Mouse (Mus musculus) c-Kit-positive CD71-negative TER-119-negative erythroid progenitor cells, embryonic 14.5 days (primary cell): ENCODE measurements around the gene Tdrd3.

Source experiments
- DNase-seq: peaks from one replicate; pipeline ENCODE4 v3.0.0-alpha.2; 2013; ENCODE audit warnings: low read depth

The Tdrd3 gene

GRCm38 (mm10) chr14:87451645-87452443, 35.4 kb downstream of the Tdrd3 start:
- peak; percentile 72 for DNase-seq

DNA sequence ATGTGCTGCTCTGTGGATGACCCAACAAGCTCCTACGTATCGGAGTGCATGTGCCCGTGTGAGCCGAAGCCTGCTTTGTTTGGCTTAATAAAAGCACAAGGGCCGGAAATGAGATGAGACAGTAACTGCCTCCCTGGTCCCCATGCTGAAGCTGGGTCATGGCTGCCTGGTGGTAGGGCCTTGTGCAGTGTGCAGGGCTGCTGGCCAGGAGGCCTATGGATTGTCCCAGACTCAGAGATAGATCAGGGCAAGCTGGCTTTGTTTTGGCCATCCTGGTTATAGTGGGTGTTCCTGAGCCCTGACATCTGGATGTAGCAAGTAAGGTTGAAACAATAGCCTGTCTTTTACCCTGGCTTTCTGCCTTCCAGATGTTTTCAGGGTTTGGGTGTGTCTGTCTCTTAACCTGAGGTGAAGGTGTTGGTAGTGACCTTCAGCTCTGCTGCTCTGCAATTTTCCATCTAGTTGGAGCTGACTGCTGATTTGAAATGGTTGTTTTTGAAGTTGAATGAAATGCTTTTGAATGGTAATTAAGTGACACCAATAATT, 39.3 kb downstream of the Tdrd3 start:
- DNase-seq: no peak

GRCm38 (mm10) chr14:87459777-87460176, 43.3 kb downstream of the Tdrd3 start:
- DNase-seq: no peak

DNA sequence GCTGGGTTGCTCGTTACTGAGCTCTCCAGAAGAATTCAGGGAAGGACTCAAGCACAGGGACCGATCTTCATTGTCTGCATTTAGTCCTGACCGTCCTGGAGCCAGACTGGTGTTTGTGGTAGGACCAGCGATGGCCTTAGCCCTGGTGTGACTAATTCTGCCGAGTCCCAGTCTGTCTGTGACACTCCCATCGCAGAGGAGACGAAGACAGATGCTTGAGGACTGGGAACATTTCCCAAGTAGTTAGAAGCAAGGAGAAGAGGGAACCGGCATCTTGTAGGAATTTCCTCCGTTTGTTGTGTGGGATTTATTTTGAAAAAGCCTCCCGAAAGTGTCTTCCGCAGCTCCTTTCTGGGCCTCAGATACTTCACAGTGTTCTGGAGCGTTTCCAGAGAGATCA, 45.1 kb downstream of the Tdrd3 start:
- DNase-seq: no peak

DNA sequence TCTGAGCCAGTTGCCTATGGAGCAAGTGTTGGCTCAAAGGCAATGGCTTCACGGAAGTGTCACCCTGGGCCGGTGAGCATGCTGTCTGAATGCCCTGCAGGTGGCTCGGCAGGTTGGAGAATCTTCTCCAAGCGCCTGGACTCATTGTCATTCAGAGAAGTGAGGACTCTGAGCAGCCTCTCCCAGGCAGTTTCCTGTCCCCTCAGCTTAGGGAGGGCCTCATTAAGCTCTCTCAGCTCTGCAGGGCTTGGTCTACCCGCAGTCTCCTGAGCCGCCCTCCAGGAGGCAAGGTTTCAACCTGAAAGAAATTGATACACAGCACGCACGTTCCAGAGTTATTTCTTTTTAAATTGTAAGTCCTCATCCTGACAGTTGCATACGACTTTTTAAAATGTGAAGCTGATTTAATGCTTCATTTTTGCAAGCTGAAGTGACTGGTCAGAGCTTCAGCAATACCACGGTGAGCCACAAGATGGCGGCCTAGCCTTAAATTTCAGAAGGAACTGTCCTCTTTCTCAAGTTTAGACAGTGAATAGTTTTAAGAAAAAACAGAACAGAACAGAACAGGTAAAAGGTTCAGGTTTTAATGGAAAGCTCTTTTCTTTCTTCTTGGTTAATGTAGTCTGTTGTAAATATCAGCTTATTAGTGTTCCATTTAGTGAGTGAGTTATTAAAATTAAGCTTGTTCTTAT, 47.7 kb downstream of the Tdrd3 start:
- DNase-seq: peak; percentile 46

GRCm38 (mm10) chr14:87464655-87465054, 48.2 kb downstream of the Tdrd3 start:
- DNase-seq: no peak

DNA sequence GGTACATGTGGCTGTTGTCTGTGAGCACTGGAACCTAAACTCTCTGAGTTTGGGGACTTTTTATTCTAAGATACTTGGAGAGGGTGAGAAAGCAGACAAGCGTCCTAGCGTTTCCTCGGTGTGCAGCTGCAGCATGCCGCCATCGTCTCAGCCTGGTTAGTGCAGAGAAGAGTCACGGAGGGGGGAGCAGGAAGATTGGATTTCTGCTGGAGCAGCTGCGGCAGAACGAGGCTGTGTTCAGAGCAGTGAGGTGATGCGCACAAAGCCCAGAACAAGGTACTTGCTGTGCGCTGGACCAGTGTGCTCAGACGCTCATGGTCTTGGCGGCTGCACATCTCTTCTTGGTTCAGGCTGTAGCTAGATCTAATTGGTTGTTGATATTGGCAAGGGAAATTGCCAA, 51.1 kb downstream of the Tdrd3 start:
- no peak for DNase-seq

DNA sequence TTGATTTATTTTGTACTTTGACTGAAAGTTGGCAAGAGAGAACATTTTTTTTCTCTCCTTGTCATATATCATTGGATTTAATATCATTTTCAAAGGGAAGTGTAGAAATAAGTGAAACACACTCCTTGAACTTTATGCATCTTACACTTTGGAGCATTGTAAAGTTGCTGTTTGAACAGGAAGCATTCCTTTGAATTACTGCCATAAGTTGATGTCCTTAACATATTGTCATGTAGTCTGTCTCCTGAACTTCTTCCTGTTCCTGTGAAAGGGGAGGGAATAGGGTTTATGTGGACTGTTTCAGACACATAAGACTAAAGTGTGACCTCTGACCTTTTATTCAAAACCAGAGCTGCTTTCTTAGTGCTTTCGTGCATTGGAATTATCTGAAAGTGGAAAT, 55.1 kb downstream of the Tdrd3 start:
- DNase-seq: no peak

DNA sequence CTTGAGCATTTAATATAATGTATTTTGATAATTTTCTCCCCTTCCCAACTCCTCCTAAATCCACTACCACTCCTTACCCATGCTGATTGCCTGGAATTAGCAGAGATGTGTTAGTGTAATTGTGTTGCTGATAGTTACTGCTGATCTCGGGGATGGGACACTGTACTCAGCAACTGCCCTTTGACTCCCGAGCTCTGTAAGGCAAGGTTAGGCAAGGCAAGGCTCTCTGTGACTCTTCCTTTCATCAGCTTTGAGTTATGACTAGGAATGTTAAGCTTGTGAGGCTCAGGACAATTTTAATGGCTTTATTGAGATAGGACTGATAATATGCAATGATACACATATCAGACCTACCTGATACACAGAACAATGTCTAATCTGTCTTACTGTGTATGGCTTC, 56.3 kb downstream of the Tdrd3 start:
- no peak for DNase-seq

- no peak for DNase-seq
Measured at GRCm38 (mm10) chr14:87475721-87476359, 59.4 kb downstream of the Tdrd3 start.

- no peak for DNase-seq
Measured at GRCm38 (mm10) chr14:87478339-87478951, 62.0 kb downstream of the Tdrd3 start.

DNA sequence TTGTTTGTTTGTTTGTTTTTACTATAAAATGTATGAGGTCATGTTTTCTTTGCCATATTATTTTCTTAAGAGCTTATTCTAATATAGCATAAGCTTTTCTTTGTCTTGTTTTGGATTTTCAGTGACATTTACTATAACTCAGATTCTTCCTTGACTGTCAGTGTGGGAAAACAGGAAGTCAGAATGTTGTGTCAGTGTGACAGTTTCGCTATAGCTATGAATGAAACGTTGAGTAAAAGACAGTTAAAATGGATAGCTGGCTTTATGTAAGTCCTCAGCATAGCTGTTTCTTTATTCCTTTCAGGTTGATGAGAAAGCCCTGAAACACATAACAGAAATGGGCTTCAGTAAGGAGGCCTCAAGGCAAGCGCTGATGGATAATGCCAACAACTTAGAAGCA, 69.4 kb downstream of the Tdrd3 start:
- DNase-seq: no peak

- no peak for DNase-seq
Measured at GRCm38 (mm10) chr14:87497955-87498594, 81.6 kb downstream of the Tdrd3 start.

DNA sequence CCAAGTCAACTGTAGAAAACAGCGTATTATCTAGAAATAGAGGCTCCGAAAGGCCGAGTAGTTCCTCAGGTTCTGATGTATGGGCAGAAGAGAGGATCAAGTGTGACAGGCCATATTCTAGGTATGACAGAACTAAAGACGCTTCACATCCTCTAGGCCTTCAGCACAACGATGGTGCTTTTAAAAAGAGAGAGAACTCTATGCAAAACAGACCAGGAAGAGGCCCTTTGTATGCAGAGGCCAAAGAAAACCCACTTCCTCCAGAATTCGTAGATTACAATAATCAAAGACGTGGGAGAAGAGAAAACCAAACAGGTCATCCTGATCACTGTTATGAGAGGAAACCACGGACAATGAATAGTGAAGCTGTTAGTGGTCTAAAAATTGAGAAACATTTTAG, 89.5 kb downstream of the Tdrd3 start:
- no peak for DNase-seq

DNA sequence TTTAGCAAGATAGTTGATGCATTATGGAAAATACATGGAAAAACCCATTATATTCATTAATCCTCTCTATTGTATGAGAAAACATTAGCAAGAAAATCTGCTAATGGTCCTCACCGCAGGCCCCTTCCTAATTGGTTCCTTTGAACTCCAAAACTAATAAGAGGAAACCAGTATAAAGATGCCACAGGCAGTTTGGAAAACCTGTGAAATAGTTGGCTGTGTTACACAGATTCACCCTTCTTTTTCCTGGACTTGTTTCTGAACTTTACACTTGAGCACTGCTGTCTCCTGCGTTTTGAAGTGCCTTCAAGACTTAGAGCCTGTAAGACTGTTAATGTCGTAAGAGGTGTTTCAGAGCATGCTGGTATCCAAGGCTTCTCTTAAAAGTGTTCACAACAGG, 98.8 kb downstream of the Tdrd3 start:
- no peak for DNase-seq

- DNase-seq: no peak
Measured at GRCm38 (mm10) chr14:87517381-87517780, 100.9 kb downstream of the Tdrd3 start.

DNA sequence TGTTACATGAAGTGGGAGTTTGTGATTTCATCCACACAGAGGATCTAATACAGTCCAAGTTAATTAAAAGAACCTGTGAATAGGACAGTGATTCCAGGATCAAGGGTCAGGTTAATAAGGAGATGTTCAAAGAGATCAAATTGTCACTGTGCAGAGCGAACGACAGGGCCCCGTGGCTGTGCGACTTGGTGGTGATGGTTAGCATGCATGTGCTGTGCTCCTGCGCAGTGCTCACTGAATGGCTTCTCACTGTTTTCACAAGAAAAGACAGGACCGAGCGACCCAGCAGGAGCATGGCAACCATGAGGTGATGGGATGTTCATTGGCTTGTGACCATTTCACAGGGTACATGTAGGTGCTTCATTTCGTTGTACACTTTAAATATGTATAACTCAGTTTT, 115.4 kb downstream of the Tdrd3 start:
- DNase-seq: no peak

- no peak for DNase-seq
Measured at GRCm38 (mm10) chr14:87537127-87537819, 120.8 kb downstream of the Tdrd3 start.

GRCm38 (mm10) chr14:87549986-87550385, 133.5 kb downstream of the Tdrd3 start:
- DNase-seq: no peak

DNA sequence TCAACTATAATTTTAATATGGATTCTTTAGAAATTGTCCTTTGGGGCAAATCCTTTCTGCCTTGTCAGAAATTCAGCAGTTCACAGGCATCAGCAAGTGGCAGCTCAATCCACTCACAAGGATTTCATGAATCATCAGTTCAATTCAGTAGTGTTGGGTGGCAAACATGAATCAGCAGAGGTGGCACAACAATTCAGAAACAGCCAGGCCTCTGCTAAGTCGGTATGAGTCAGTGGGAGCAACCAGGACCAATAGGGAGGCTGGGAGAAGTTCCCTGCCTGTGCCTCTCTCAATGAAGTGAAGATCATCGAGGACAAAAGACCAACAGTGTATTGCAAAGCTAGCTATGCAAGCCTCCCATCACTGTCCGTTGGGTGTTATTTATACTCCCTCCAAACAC, 135.8 kb downstream of the Tdrd3 start:
- no peak for DNase-seq

DNA sequence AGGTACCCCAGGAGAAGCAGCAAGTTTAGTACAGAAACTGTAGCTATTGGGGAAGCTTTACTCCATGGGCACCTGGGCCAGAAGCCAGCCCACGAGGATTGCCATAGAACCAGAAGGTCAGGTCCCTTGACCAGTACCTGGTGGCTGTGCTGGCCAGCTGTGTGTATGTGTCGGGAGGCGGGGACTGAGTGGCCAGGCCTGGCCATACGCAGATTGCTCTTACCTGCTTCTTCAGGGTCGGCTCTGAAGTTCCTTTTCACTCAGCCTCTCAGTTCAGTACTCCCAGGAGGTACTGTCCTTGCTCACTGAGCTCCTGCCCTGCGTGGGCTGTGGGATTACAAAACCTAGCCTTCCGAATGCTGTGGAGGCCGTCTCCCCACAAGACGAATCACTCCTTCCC, 147.4 kb downstream of the Tdrd3 start:
- no peak for DNase-seq
